Mouse (Mus musculus) kidney, adult 2 months (tissue): ENCODE data around the gene Fxyd4. TPM values are rescaled to one million over a fixed set of nuclear protein-coding genes. Genes with fewer than 3 reads are reported as not detected.

ENCODE experiments used
- DNase-seq: peaks from one replicate; pipeline ENCODE4 v3.0.0; 2021
- H3K27ac ChIP-seq: fragments of 200-500 bp; 2 replicates; pipeline ENCODE4 v1.5.1; 2012; ENCODE audit warnings: low read depth, low read length, control low read depth, inconsistent platforms; ENCODE audit not compliant: insufficient read depth
- H3K27me3 ChIP-seq: fragments of 200-500 bp; replicated peaks from 2 replicates; pipeline ENCODE4 v1.6.1; 2012; ENCODE audit warnings: mild to moderate bottlenecking, moderate library complexity, low read length, inconsistent platforms; ENCODE audit not compliant: control insufficient read depth, insufficient read depth
- H3K36me3 ChIP-seq: fragments of 200-500 bp; 2 replicates; pipeline ENCODE4 v1.6.1; 2012; ENCODE audit warnings: mild to moderate bottlenecking, moderate library complexity, low read length, inconsistent platforms; ENCODE audit not compliant: control insufficient read depth, insufficient read depth
- H3K4me1 ChIP-seq: fragments of 200-500 bp; 2 replicates; pipeline ENCODE4 v1.6.1; 2011; ENCODE audit warnings: low read length; ENCODE audit not compliant: control insufficient read depth, insufficient read depth
- H3K4me3 ChIP-seq: fragments of 200-500 bp; 2 replicates; pipeline ENCODE4 v1.5.1; 2011; ENCODE audit warnings: mild to moderate bottlenecking, low read depth, low read length, control low read depth; ENCODE audit not compliant: insufficient read depth
- CTCF ChIP-seq: fragments of 200-500 bp; conservative IDR thresholded peaks from 2 replicates; pipeline ENCODE4 v1.5.1; 2011; ENCODE audit warnings: low read depth, mild to moderate bottlenecking, control low read depth, low read length, moderate library complexity, mixed read lengths; ENCODE audit not compliant: insufficient read depth, insufficient read length
- POLR2A ChIP-seq: fragments of 200-500 bp; IDR thresholded peaks from one replicate; pipeline ENCODE4 v1.6.1; 2011; ENCODE audit warnings: low read depth, low read length, control low read depth
- WGBS: fragments of 180-500 bp; shearing (Covaris S2); methylation state at CpG from one replicate; pipeline ENCODE4 v1.1.7; 2018; 5-methylcytosine and 5-hydroxymethylcytosine counted together
- polyA plus RNA-seq: library from polyadenylated mRNA; depleted of rRNA; stranded (reverse); fragments of >200 nt; gene quantifications from 2 replicates; pipeline ENCODE4 v1.2.3, GENCODE M21; 2012

Gene Fxyd4
- polyA plus RNA-seq, 1 experiment = 213 TPM

DNA sequence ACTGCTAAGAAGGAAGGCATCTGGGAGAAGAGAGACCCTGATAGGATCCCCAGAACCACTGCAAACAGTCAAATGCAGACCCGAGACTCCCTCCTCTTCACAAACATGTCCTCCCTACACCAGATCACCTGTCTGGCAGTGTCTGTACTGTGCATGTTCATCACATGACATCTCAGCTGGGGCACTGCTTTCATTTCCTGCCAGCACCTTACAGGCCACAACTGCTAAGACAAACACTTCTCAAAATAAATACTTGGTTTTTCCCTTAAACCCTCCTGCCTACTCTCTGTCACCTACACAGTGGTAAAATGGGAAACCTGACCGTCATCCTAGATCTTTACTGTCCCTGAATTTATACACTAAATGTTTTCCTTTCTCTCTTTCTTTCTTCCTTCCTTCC, 6.4 kb upstream of the Fxyd4 start:
- WGBS = 91% methylated on average over 2 of the region's 2 CpGs
- H3K36me3 ChIP-seq = no peaks in the 10 kb centered on the region
- no peaks in the 10 kb centered on the region for H3K27me3 ChIP-seq
- no peak for DNase-seq
- H3K4me1 ChIP-seq = no peaks in the 10 kb centered on the region
- no peak overlapping the region for H3K27ac ChIP-seq
- TF ChIP-seq POLR2A (no peak), CTCF (no peak)
- H3K4me3 ChIP-seq = no peak overlapping the region

DNA sequence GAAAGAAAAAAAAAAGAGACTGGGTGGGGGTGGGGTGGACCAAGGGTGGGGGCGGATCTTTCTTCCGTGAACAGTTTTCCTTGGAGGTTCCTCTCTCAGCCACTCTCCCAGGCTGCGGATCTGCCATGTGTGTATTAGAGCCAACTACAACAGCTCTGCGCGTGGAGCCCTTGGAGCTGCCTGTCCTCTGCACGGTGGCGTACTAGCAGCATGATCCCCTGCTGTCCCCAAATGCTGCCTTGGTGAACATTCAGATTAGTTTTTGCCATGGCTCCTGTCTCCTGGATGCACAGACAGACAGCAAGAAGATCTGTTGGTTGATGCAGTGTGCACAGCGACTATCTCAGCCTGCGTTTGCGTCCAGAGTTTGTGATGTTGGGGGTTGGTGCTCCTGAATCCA, 5.3 kb upstream of the Fxyd4 start:
- H3K4me3 ChIP-seq = no peak overlapping the region
- no peak for TF ChIP-seq POLR2A
- no peak for TF ChIP-seq CTCF
- H3K27ac ChIP-seq = no peak overlapping the region
- no peaks in the 10 kb centered on the region for H3K36me3 ChIP-seq
- H3K4me1 ChIP-seq = peaks cover 3% of the 10 kb centered on the region; the same call in 1 of the 2 replicates
- 82% methylated on average over 10 of the region's 10 CpGs for WGBS
- no peak for DNase-seq
- no peaks in the 10 kb centered on the region for H3K27me3 ChIP-seq

DNA sequence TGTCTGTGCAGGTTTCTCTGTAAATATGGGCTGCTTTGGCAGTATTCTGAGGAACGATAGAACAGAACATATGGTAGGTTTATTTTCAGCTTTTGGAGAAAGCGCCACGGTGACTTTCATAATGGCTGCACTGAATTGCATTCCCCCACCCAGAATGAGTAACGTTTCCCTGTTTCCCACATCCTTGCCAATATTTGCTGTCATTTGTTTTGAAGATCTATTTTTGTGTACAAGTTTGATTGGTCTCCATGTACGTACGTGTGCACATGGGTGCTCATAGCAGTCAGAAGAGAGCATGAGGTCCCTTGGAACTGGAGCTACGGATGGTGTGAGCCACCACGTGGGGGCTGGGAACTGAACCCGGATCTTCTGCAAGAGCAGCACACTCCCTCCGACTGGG, 1.5 kb upstream of the Fxyd4 start:
- no peak for TF ChIP-seq CTCF
- no peak for TF ChIP-seq POLR2A
- peaks cover 5% of the 10 kb centered on the region; the same call in 1 of the 2 replicates for H3K4me1 ChIP-seq
- no peaks in the 10 kb centered on the region for H3K36me3 ChIP-seq
- H3K4me3 ChIP-seq = no peak overlapping the region
- 81% methylated on average over 10 of the region's 10 CpGs for WGBS
- no peak for DNase-seq
- H3K27ac ChIP-seq = no peak overlapping the region
- no peaks in the 10 kb centered on the region for H3K27me3 ChIP-seq

DNA sequence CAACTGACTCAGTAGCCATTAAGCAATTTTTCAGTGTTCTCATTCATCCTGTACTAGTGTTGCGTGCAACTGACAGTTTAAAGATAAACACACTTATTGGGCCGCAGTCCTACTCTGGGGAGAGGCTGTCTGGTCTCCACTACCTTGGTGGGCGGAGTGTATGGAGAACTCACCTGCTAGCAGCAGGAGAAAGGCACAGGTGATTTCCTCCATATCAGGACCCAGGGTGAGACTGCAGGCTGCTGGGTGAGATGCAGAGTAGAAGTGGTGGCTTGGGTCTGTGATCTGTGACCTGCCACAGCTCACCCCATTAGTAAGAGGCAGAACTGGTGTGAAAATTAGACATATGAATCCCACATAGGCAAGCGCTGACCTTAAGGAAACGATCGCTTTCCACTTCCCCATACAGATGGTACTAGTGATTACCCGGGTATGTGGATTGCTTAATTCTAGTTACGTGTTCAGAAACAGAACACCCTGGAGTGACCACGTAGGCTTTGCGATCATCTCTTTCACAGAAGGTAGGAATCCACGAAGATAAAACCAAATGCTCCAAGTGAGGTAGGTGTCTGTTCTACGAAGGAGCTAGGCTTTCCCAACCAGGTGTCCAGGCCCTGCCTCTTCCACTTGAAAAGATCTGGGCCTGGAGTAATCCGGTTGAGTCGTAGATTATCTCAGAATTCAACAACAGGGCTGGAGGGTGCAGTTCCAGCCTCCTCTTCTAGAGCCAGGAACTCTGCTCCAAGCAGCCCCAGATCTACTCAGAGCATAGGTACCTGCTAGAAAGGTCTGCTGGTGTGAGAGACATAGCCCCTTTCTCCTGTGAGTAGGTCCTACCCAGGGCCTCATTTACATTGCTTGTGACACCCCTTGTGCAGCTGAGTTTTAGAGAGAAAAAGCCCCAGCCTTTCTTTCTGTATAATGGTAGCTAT, 1.5 kb downstream of the Fxyd4 start:
- 86% methylated on average over 14 of the region's 14 CpGs for WGBS
- no peak overlapping the region for H3K27ac ChIP-seq
- H3K4me1 ChIP-seq = peaks cover 5% of the 10 kb centered on the region; the same call in 1 of the 2 replicates
- TF ChIP-seq POLR2A (no peak), CTCF (no peak)
- H3K27me3 ChIP-seq = no peaks in the 10 kb centered on the region
- DNase-seq = no peak
- H3K4me3 ChIP-seq = peak overlapping the region; percentile 13; the same call in 1 of the 2 replicates
- no peaks in the 10 kb centered on the region for H3K36me3 ChIP-seq

DNA sequence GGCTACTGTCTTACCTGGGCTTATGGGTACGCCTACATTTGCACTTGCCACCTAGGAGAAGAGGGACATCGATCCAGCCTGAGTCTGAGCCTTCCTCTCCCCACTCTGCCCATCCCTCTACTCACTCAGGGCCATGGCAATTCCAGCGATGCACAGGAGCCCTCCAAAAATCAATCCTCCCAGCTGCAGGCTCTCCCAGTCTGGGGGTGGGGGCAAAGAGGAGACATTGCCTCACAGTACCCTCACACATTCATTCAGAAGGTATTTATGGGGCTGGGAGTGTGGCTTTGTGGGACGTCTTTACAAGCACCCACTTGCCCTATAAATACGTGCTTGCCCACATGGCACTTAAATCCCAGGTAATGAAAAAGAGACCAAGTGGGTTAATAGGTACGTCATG, 3.2 kb downstream of the Fxyd4 start:
- WGBS = 81% methylated on average over 6 of the region's 6 CpGs
- no peaks in the 10 kb centered on the region for H3K27me3 ChIP-seq

DNA sequence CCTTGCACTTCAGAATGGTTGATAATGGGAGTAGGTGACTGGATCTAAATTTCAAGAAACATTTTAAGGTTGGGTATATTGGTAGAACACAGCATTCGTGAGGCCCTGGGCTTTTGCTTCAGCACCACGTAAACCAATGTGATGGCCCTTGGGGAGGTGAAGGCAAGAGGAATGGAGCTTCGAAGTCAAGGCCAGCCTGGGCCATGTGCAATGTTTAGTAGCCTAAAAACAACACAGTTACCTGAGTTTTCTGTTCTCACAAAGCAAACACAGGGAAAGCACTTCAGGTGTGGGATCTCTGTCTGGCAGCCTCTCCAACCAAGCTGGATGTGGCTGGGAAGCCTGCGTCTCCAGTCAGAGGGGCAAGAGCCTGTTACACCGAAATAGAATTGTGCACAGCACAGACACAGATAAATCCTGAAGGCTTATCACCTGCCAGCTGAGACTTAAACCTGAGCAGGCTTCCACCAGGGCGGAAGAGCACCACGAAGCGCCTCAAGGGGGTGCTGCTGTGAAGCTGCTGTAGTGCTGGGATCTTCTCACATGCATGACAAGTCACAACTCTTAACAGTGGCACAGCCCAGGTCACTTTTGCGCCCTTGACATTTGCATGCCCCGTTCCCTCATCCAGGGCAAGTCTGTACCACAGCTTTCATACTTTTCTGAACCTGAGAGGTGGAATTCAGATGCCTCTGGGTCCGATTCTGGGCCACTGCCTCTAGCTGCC, 5.0 kb downstream of the Fxyd4 start:
- H3K27me3 ChIP-seq = no peaks in the 10 kb centered on the region
- WGBS = 49% methylated on average over 11 of the region's 11 CpGs
- no peak for TF ChIP-seq POLR2A
- TF ChIP-seq CTCF = peak; percentile 70
- no peak overlapping the region for H3K4me3 ChIP-seq
- H3K27ac ChIP-seq = no peak overlapping the region
- DNase-seq = peak; percentile 39
- H3K4me1 ChIP-seq = no peaks in the 10 kb centered on the region; the same call in 1 of the 2 replicates
- no peaks in the 10 kb centered on the region for H3K36me3 ChIP-seq

More for the DNA sequence above, 3.2 kb downstream of the Fxyd4 start:
- Histone ChIP-seq H3K4me3 (no peak overlapping the region), H3K4me1 (peaks cover 5% of the 10 kb centered on the region; the same call in 1 of the 2 replicates), H3K36me3 (no peaks in the 10 kb centered on the region), H3K27ac (no peak overlapping the region)
- TF ChIP-seq POLR2A = no peak
- no peak for TF ChIP-seq CTCF
- no peak for DNase-seq
